Mouse (Mus musculus): ENCODE measurements around the gene Cyp4f39. TPM values are rescaled to one million over a fixed set of nuclear protein-coding genes. Genes with fewer than 3 reads are reported as not detected.
"Not testable (repeated sequence)": the region's sequence is repeated elsewhere in the genome, so short reads cannot be mapped to it uniquely, and the experiment has no call there.

Cyp4f39 gene
- polyA plus RNA-seq, 1 experiment from 2014 or later = 4.8 TPM

GRCm38 (mm10) chr17:32505851-32506728, 53.6 kb downstream of the Cyp4f39 start, which contains the start of gene Cyp4f17:
Cyp4f17 (plus strand) TSS chr17:32506050.
- Histone ChIP-seq H3K36me3 (ENCODE audit: control insufficient read depth, insufficient read depth, low read length) (peaks cover 13% of the 10 kb centered on the region; the same call in 1 of the 2 replicates), H3K4me3 (ENCODE audit: low read depth, low read length) (peak within 1 kb of the TSS; percentile 49), H3K9ac (ENCODE audit: low read depth, low read length) (peak within 1 kb of the TSS; percentile 63), H3K9me3 (ENCODE audit: control insufficient read depth, low read length) (no peaks in the 10 kb centered on the region), H3K27me3 (replicated peaks; ENCODE audit: control insufficient read depth, insufficient read depth, low read length) (no peaks in the 10 kb centered on the region), H3K27ac (replicated peaks; ENCODE audit: low read depth, low read length) (peak within 1 kb of the TSS; percentile 73), H3K4me2 (ENCODE audit: low read depth, low read length) (peak within 1 kb of the TSS; percentile 67), H3K4me1 (ENCODE audit: control insufficient read depth, insufficient read depth, low read length) (peaks cover 8% of the 10 kb centered on the region; the same call in 1 of the 2 replicates)
- WGBS = 1% methylated on average over 29 of the region's 30 CpGs
- peak; percentile 81 for DNase-seq (ENCODE audit: low spot score)
- ATAC-seq (ENCODE audit: low read depth) = peak; percentile 92

DNA sequence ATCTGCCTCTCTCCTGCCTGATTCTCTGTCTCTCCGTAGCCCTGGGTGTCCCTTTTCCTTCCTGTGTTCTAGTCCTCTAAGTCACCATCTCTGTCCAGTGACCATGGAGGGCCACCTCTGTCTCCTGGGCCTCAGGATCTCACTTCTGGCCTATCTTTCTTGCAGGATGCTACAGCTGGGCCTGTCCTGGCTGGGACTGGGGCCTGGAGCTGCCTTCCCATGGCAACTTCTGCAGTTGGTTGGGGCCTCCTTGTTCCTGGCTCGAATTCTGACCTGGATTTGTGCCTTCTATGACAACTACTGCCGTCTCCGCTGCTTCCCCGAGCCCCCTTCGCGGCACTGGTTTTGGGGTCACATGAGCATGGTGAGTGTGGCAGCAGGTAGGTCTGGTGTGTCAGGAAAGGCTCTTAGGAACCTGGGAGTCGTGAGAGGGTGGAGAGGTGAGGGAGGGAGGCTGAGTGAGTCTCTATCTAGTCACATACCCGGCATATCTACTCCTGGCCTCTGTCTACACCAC, 54.3 kb downstream of the Cyp4f39 start:
- Histone ChIP-seq H3K27me3 (replicated peaks; ENCODE audit: control insufficient read depth, insufficient read depth, low read length) (no peaks in the 10 kb centered on the region), H3K27ac (replicated peaks; ENCODE audit: low read depth, low read length) (peak overlapping the region; percentile 73), H3K4me1 (ENCODE audit: control insufficient read depth, insufficient read depth, low read length) (peaks cover 8% of the 10 kb centered on the region; the same call in 1 of the 2 replicates), H3K9ac (ENCODE audit: low read depth, low read length) (peak overlapping the region; percentile 63), H3K4me3 (ENCODE audit: low read depth, low read length) (peak overlapping the region; percentile 49), H3K9me3 (ENCODE audit: control insufficient read depth, low read length) (no peaks in the 10 kb centered on the region), H3K36me3 (ENCODE audit: control insufficient read depth, insufficient read depth, low read length) (peaks cover 13% of the 10 kb centered on the region; the same call in 1 of the 2 replicates), H3K4me2 (ENCODE audit: low read depth, low read length) (peak overlapping the region; percentile 67)
- WGBS = 30% methylated on average over 9 of the region's 9 CpGs
- peak; percentile 2 for DNase-seq (ENCODE audit: low spot score)
- no peak for ATAC-seq (ENCODE audit: low read depth)

DNA sequence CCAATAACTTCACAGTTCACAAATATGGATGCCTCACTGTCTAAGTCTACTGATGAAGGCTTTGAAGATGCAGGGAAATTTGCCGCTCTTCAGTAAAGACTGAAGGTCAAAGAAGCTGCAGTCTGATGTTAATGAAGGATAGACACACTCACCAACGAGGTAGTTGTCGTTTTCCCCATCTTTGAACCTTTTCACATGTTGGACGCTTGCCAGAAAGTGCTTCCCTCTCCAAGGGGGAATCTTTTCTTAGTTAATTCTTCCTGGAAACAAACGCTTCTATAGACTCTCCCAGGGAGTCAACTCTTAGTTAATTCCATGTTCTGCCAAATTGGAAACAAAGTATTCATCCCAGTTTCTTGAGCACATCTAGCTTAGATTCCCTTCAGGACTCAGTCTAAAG, 63.6 kb downstream of the Cyp4f39 start:
- DNase-seq (ENCODE audit: low spot score) (no peak), ATAC-seq (ENCODE audit: low read depth) (no peak)
- H3K4me2 ChIP-seq (ENCODE audit: low read depth, low read length) = no peak overlapping the region
- no peaks in the 10 kb centered on the region for H3K9me3 ChIP-seq (ENCODE audit: control insufficient read depth, low read length)
- H3K4me3 ChIP-seq (ENCODE audit: low read depth, low read length) = no peak overlapping the region
- peaks cover 6% of the 10 kb centered on the region; the same call in 1 of the 2 replicates for H3K36me3 ChIP-seq (ENCODE audit: control insufficient read depth, insufficient read depth, low read length)
- no peaks in the 10 kb centered on the region for H3K4me1 ChIP-seq (ENCODE audit: control insufficient read depth, insufficient read depth, low read length)
- no peaks in the 10 kb centered on the region for H3K27me3 ChIP-seq (replicated peaks; ENCODE audit: control insufficient read depth, insufficient read depth, low read length)
- H3K9ac ChIP-seq (ENCODE audit: low read depth, low read length) = no peak overlapping the region
- WGBS = 70% methylated on average over 5 of the region's 5 CpGs
- H3K27ac ChIP-seq (replicated peaks; ENCODE audit: low read depth, low read length) = no peak overlapping the region

DNA sequence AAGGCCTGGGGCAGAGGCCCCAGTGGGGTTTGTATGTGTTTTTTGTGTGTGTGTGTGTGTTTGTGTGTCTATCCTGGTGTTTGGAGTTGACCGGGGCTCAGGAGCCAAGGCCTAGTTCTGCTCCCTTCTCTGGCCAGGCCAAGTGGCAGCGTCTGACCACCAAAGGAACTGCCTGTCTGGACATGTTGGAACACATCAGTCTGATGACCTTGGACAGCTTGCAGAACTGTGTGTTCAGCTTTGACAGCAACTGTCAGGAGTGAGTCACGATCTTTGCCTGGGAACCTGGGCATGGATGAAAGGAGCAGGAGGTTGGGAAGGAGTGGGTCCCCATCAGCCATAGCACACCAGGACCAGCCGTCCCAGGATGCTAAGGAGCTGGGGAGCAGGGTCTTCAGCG, 69.5 kb downstream of the Cyp4f39 start:
- Histone ChIP-seq H3K4me1 (ENCODE audit: control insufficient read depth, insufficient read depth, low read length) (no peaks in the 10 kb centered on the region), H3K9ac (ENCODE audit: low read depth, low read length) (no peak overlapping the region)
- 88% methylated on average over 5 of the region's 5 CpGs for WGBS

GRCm38 (mm10) chr17:32522386-32522785, 69.9 kb downstream of the Cyp4f39 start:
- no peak for ATAC-seq (ENCODE audit: low read depth)

More for the DNA sequence above, 69.5 kb downstream of the Cyp4f39 start:
- Histone ChIP-seq H3K4me2 (ENCODE audit: low read depth, low read length) (no peak overlapping the region), H3K4me3 (ENCODE audit: low read depth, low read length) (no peak overlapping the region), H3K27ac (replicated peaks; ENCODE audit: low read depth, low read length) (no peak overlapping the region), H3K27me3 (replicated peaks; ENCODE audit: control insufficient read depth, insufficient read depth, low read length) (no peaks in the 10 kb centered on the region), H3K36me3 (ENCODE audit: control insufficient read depth, insufficient read depth, low read length) (peaks cover 47% of the 10 kb centered on the region), H3K9me3 (ENCODE audit: control insufficient read depth, low read length) (no peaks in the 10 kb centered on the region)
- ATAC-seq (ENCODE audit: low read depth) (no peak), DNase-seq (ENCODE audit: low spot score) (no peak)

GRCm38 (mm10) chr17:32522816-32523215, 70.3 kb downstream of the Cyp4f39 start:
- no peaks in the 10 kb centered on the region for H3K9me3 ChIP-seq (ENCODE audit: control insufficient read depth, low read length)
- no peak overlapping the region for H3K27ac ChIP-seq (replicated peaks; ENCODE audit: low read depth, low read length)
- 85% methylated on average over 5 of the region's 5 CpGs for WGBS
- H3K4me3 ChIP-seq (ENCODE audit: low read depth, low read length) = no peak overlapping the region
- DNase-seq (ENCODE audit: low spot score) (no peak), ATAC-seq (ENCODE audit: low read depth) (no peak)
- no peaks in the 10 kb centered on the region for H3K27me3 ChIP-seq (replicated peaks; ENCODE audit: control insufficient read depth, insufficient read depth, low read length)
- H3K4me2 ChIP-seq (ENCODE audit: low read depth, low read length) = no peak overlapping the region
- no peak overlapping the region for H3K9ac ChIP-seq (ENCODE audit: low read depth, low read length)
- H3K4me1 ChIP-seq (ENCODE audit: control insufficient read depth, insufficient read depth, low read length) = no peaks in the 10 kb centered on the region
- H3K36me3 ChIP-seq (ENCODE audit: control insufficient read depth, insufficient read depth, low read length) = peaks cover 48% of the 10 kb centered on the region

More at GRCm38 (mm10) chr17:32522386-32522785, 69.9 kb downstream of the Cyp4f39 start:
- Histone ChIP-seq H3K4me2 (ENCODE audit: low read depth, low read length) (no peak overlapping the region), H3K4me1 (ENCODE audit: control insufficient read depth, insufficient read depth, low read length) (no peaks in the 10 kb centered on the region), H3K27ac (replicated peaks; ENCODE audit: low read depth, low read length) (no peak overlapping the region), H3K9ac (ENCODE audit: low read depth, low read length) (no peak overlapping the region), H3K4me3 (ENCODE audit: low read depth, low read length) (no peak overlapping the region), H3K36me3 (ENCODE audit: control insufficient read depth, insufficient read depth, low read length) (peaks cover 48% of the 10 kb centered on the region), H3K9me3 (ENCODE audit: control insufficient read depth, low read length) (no peaks in the 10 kb centered on the region), H3K27me3 (replicated peaks; ENCODE audit: control insufficient read depth, insufficient read depth, low read length) (no peaks in the 10 kb centered on the region)
- no peak for DNase-seq (ENCODE audit: low spot score)
- 93% methylated on average over 4 of the region's 4 CpGs for WGBS

DNA sequence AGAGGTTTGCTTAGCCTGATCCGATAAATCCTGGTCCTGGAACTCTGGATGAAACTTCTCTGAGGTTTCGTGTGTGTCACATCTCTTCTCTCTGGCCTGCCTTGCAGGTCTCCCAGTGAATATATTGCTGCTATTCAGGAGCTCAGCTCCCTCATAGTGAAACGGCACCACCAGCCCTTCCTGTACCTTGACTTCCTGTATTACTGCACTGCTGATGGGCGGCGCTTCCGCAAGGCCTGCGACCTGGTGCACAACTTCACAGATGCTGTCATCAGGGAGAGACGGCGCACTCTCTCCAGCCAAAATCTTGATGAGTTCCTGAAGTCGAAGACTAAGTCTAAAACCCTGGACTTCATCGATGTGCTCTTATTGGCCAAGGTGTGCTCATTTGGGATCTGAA, 71.4 kb downstream of the Cyp4f39 start:
- Histone ChIP-seq H3K4me3 (ENCODE audit: low read depth, low read length) (no peak overlapping the region), H3K4me1 (ENCODE audit: control insufficient read depth, insufficient read depth, low read length) (no peaks in the 10 kb centered on the region), H3K4me2 (ENCODE audit: low read depth, low read length) (no peak overlapping the region), H3K9ac (ENCODE audit: low read depth, low read length) (no peak overlapping the region), H3K36me3 (ENCODE audit: control insufficient read depth, insufficient read depth, low read length) (peaks cover 50% of the 10 kb centered on the region), H3K9me3 (ENCODE audit: control insufficient read depth, low read length) (no peaks in the 10 kb centered on the region), H3K27ac (replicated peaks; ENCODE audit: low read depth, low read length) (no peak overlapping the region), H3K27me3 (replicated peaks; ENCODE audit: control insufficient read depth, insufficient read depth, low read length) (no peaks in the 10 kb centered on the region)
- ATAC-seq (ENCODE audit: low read depth) (no peak), DNase-seq (ENCODE audit: low spot score) (no peak)
- WGBS = 91% methylated on average over 11 of the region's 11 CpGs

- not testable (repeated sequence) for H3K4me1 ChIP-seq (ENCODE audit: control insufficient read depth, insufficient read depth, low read length); H3K4me2 ChIP-seq (ENCODE audit: low read depth, low read length); H3K4me3 ChIP-seq (ENCODE audit: low read depth, low read length); ATAC-seq (ENCODE audit: low read depth); H3K9ac ChIP-seq (ENCODE audit: low read depth, low read length); DNase-seq (ENCODE audit: low spot score); H3K27ac ChIP-seq (replicated peaks; ENCODE audit: low read depth, low read length); H3K9me3 ChIP-seq (ENCODE audit: control insufficient read depth, low read length); H3K27me3 ChIP-seq (replicated peaks; ENCODE audit: control insufficient read depth, insufficient read depth, low read length)
- WGBS = 100% methylated on average over 1 of the region's 1 CpGs
- H3K36me3 ChIP-seq (ENCODE audit: control insufficient read depth, insufficient read depth, low read length) = peaks cover 50% of the 10 kb centered on the region
Observed at GRCm38 (mm10) chr17:32526341-32526740, 73.8 kb downstream of the Cyp4f39 start.
